Mouse (Mus musculus): ENCODE results near the gene Ide.

DNA sequence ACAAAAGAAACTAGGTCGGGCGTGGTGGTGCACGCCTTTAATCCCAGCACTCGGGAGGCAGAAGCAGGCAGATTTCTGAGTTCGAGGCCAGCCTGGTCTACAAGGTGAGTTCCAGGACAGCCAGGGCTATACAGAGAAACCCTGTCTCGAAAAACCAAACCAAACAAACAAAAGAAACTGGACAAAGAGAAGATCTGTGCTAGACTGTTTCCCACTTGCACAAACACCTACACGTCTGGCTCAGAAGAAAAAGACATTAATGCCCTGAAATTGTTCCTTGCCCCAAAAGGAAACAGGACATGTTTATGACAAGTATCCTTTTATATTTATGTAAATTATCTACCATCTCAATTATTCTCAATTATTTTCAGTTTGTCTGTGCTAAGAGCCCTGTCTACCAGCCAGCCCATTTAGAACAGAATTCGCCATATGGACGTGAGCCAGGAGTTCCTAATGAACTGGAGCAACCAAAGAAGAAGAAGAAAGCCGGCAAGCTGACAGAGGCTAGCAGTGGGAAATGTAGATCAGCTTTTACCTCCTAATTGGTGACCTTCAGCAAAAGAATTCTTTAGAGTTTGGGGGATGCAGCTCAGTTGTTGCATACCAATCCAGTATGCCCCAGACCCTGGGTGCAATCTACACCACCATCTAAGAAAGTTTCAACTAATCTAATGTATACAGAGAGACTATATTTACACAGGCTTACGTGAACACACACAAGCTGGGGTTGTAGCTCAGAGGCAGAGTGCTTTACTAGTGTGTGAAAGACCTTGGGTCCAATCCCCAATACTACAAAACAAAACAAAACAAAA is 25.7 kb upstream of the Ide start:
- no peak for TF ChIP-seq CTCF (IDR thresholded peaks at IDR 0.05; ENCODE audit: control insufficient read depth, insufficient read depth, insufficient read length)
- no peak for TF ChIP-seq MAX (IDR thresholded peaks at IDR 0.05)
- TF ChIP-seq USF1 (IDR thresholded peaks at IDR 0.05; ENCODE audit: low read depth) = no peak

Measured in C2C12 (cell line).